Mouse (Mus musculus) megakaryocyte progenitor cell, adult 5-6 weeks (primary cell): ENCODE measurements at regions not wholly inside any gene's neighbourhood (a gene's known extent, or its start where the extent isn't known, plus 50 kb on each side); places are given as distances from the start of the nearest gene placed in this dataset.

Experiments
- ATAC-seq: replicated peaks from 2 replicates; pipeline ENCODE4 v1.8.0; 2016; ENCODE audit warnings: mild to moderate bottlenecking, moderate TSS enrichment, inconsistent platforms; ENCODE audit not compliant: poor library complexity

GRCm38 (mm10) chr3:52712151-52712550 lies 304.9 kb downstream of the Cog6 start:
- ATAC-seq: no peak

GRCm38 (mm10) chr3:52711133-52711532 lies 305.9 kb downstream of the Cog6 start:
- no peak for ATAC-seq

- no peak for ATAC-seq
Observed at GRCm38 (mm10) chr3:52708746-52709145, 308.3 kb downstream of the Cog6 start.

GRCm38 (mm10) chr3:52708301-52708700 lies 308.7 kb downstream of the Cog6 start:
- ATAC-seq: no peak

- ATAC-seq: no peak
Observed at GRCm38 (mm10) chr3:52706626-52707025, 310.4 kb downstream of the Cog6 start.

GRCm38 (mm10) chr3:52703751-52704150 lies 313.3 kb downstream of the Cog6 start:
- ATAC-seq: no peak

GRCm38 (mm10) chr3:52702962-52703361 lies 314.1 kb downstream of the Cog6 start:
- ATAC-seq: no peak

- no peak for ATAC-seq
Observed at GRCm38 (mm10) chr3:52701601-52702000, 315.4 kb downstream of the Cog6 start.

- ATAC-seq: no peak
Observed at GRCm38 (mm10) chr3:52693813-52694212, 323.2 kb downstream of the Cog6 start.

GRCm38 (mm10) chr3:52685434-52686181 lies 331.4 kb downstream of the Cog6 start:
- no peak for ATAC-seq

GRCm38 (mm10) chr3:52680824-52681388 lies 336.1 kb downstream of the Cog6 start:
- no peak for ATAC-seq

GRCm38 (mm10) chr3:52676886-52677670 lies 340.0 kb downstream of the Cog6 start:
- no peak for ATAC-seq

- no peak for ATAC-seq
Observed at GRCm38 (mm10) chr3:52670628-52671028, 346.4 kb downstream of the Cog6 start.

- ATAC-seq: no peak
Observed at GRCm38 (mm10) chr3:52663161-52663602, 353.9 kb downstream of the Cog6 start.

- no peak for ATAC-seq
Observed at GRCm38 (mm10) chr3:52662164-52662908, 354.7 kb downstream of the Cog6 start.

GRCm38 (mm10) chr3:52653006-52653405 lies 364.0 kb downstream of the Cog6 start:
- no peak for ATAC-seq

- no peak for ATAC-seq
Observed at GRCm38 (mm10) chr3:52652476-52652870, 364.6 kb downstream of the Cog6 start.

GRCm38 (mm10) chr3:52651862-52652475 lies 365.1 kb downstream of the Cog6 start:
- ATAC-seq: no peak

- no peak for ATAC-seq
Observed at GRCm38 (mm10) chr3:52650071-52650470, 367.0 kb downstream of the Cog6 start.

GRCm38 (mm10) chr3:52648836-52649500 lies 368.1 kb downstream of the Cog6 start:
- ATAC-seq: no peak
